Mouse (Mus musculus) forebrain, embryonic 14.5 days (tissue): Measurements from ENCODE around the gene Rnf214. TPM values are rescaled to one million over a fixed set of nuclear protein-coding genes. Genes with fewer than 3 reads are reported as not detected.

Experiments
- ATAC-seq: fragments of 200-750 bp; cut with Nextera tagmentation; 2 replicates; pipeline ENCODE4 v1.8.0; 2017; ENCODE audit warnings: mild to moderate bottlenecking, moderate library complexity
- DNase-seq: peaks from one replicate; pipeline ENCODE4 v3.0.0-alpha.2; 2015; ENCODE audit warnings: low spot score
- H3K27ac ChIP-seq: fragments of 300-500 bp; sonication (generic); 2 replicates; pipeline ENCODE4 v1.5.1; 2014; ENCODE audit warnings: low read depth, mild to moderate bottlenecking, control low read depth, low read length, moderate library complexity
- H3K27me3 ChIP-seq: fragments of 300-500 bp; sonication (generic); replicated peaks from 2 replicates; pipeline ENCODE4 v1.6.1; 2014; ENCODE audit warnings: low read length, control low read depth, mixed read lengths; ENCODE audit not compliant: control insufficient read depth, insufficient read depth
- H3K36me3 ChIP-seq: fragments of 300-500 bp; sonication (generic); 2 replicates; pipeline ENCODE4 v1.6.1; 2014; ENCODE audit warnings: low read length, control low read depth; ENCODE audit not compliant: control insufficient read depth, insufficient read depth
- H3K4me1 ChIP-seq: fragments of 300-500 bp; sonication (generic); 2 replicates; pipeline ENCODE4 v1.6.1; 2014; ENCODE audit warnings: antibody characterized with exemption, low read length, control low read depth; ENCODE audit not compliant: control insufficient read depth, insufficient read depth
- H3K4me2 ChIP-seq: fragments of 300-500 bp; sonication (generic); 2 replicates; pipeline ENCODE4 v1.6.1; 2014; ENCODE audit warnings: mild to moderate bottlenecking, control low read depth, low read length
- H3K4me3 ChIP-seq: fragments of 300-500 bp; sonication (generic); 2 replicates; pipeline ENCODE4 v1.5.1; 2014; ENCODE audit warnings: low read depth, low read length, control low read depth
- H3K9ac ChIP-seq: fragments of 300-500 bp; sonication (generic); 2 replicates; pipeline ENCODE4 v1.6.1; 2014; ENCODE audit warnings: mild to moderate bottlenecking, low read length, control low read depth, moderate library complexity
- H3K9me3 ChIP-seq: fragments of 300-500 bp; sonication (generic); replicated peaks from 2 replicates; pipeline ENCODE4 v1.6.1; 2016; ENCODE audit warnings: low read length, control low read depth, mixed read lengths; ENCODE audit not compliant: control insufficient read depth
- WGBS: fragments of 180-500 bp; shearing (Covaris S2); extraction: QIAGEN DNeasy Blood & Tissue Kit; methylation state at CpG from one replicate; pipeline ENCODE4 v1.1.7; 2014; 5-methylcytosine and 5-hydroxymethylcytosine counted together
- polyA plus RNA-seq: library from polyadenylated mRNA; unstranded; fragments of >200 nt; fragmentation: Nextera tagmentation; extraction: Ambion mirVana; gene quantifications from 2 replicates; pipeline ENCODE4 v1.2.1, GENCODE M21; 2014

The Rnf214 gene
- polyA plus RNA-seq, 1 experiment from 2014 or later = 70.2 TPM

GRCm38 (mm10) chr9:45938952-45939637, 32.4 kb upstream of the Rnf214 start:
- Histone ChIP-seq H3K27ac (no peak overlapping the region), H3K27me3 (no peaks in the 10 kb centered on the region), H3K4me3 (no peak overlapping the region), H3K9ac (no peak overlapping the region), H3K4me2 (no peak overlapping the region), H3K9me3 (no peaks in the 10 kb centered on the region), H3K4me1 (no peaks in the 10 kb centered on the region; the same call in 1 of the 2 replicates), H3K36me3 (peaks cover 49% of the 10 kb centered on the region)
- WGBS = 91% methylated on average over 15 of the region's 15 CpGs
- ATAC-seq (no peak), DNase-seq (no peak)

GRCm38 (mm10) chr9:45938088-45938487, 31.4 kb upstream of the Rnf214 start:
- ATAC-seq (no peak), DNase-seq (no peak)
- Histone ChIP-seq H3K4me2 (no peak overlapping the region), H3K9ac (no peak overlapping the region), H3K27me3 (no peaks in the 10 kb centered on the region), H3K4me3 (no peak overlapping the region), H3K9me3 (no peaks in the 10 kb centered on the region), H3K27ac (no peak overlapping the region), H3K36me3 (peaks cover 41% of the 10 kb centered on the region), H3K4me1 (no peaks in the 10 kb centered on the region; the same call in 1 of the 2 replicates)
- 92% methylated on average over 8 of the region's 8 CpGs for WGBS

- no peaks in the 10 kb centered on the region; the same call in 1 of the 2 replicates for H3K4me1 ChIP-seq
- no peak overlapping the region for H3K4me3 ChIP-seq
- no peak overlapping the region for H3K4me2 ChIP-seq
- no peaks in the 10 kb centered on the region for H3K9me3 ChIP-seq
- peak; percentile 78 for DNase-seq
- H3K27me3 ChIP-seq = no peaks in the 10 kb centered on the region
- ATAC-seq = peak; percentile 68
- 14% methylated on average over 3 of the region's 3 CpGs for WGBS
- H3K27ac ChIP-seq = no peak overlapping the region
- H3K9ac ChIP-seq = no peak overlapping the region
- peaks cover 32% of the 10 kb centered on the region for H3K36me3 ChIP-seq
Observed at GRCm38 (mm10) chr9:45936883-45937282, 30.2 kb upstream of the Rnf214 start.

GRCm38 (mm10) chr9:45935628-45936210, 29.0 kb upstream of the Rnf214 start, which contains the start of gene Tagln:
Tagln (minus strand) TSS chr9:45936058.
- no peak for ATAC-seq
- Histone ChIP-seq H3K27ac (no peak within 1 kb of the TSS), H3K4me2 (peak within 1 kb of the TSS; percentile 23; the same call in 1 of the 2 replicates), H3K4me3 (no peak within 1 kb of the TSS), H3K4me1 (no peaks in the 10 kb centered on the region; the same call in 1 of the 2 replicates), H3K9me3 (no peaks in the 10 kb centered on the region), H3K36me3 (peaks cover 29% of the 10 kb centered on the region), H3K9ac (peak within 1 kb of the TSS; percentile 21; the same call in 1 of the 2 replicates), H3K27me3 (no peaks in the 10 kb centered on the region)
- DNase-seq = no peak
- WGBS = 8% methylated on average over 21 of the region's 21 CpGs

- DNase-seq (peak; percentile 32), ATAC-seq (no peak)
- 81% methylated on average over 11 of the region's 11 CpGs for WGBS
- Histone ChIP-seq H3K9me3 (no peaks in the 10 kb centered on the region), H3K4me1 (no peaks in the 10 kb centered on the region; the same call in 1 of the 2 replicates), H3K36me3 (peaks cover 42% of the 10 kb centered on the region), H3K4me3 (no peak overlapping the region), H3K9ac (no peak overlapping the region), H3K4me2 (no peak overlapping the region), H3K27ac (no peak overlapping the region), H3K27me3 (no peaks in the 10 kb centered on the region)
Observed at GRCm38 (mm10) chr9:45932571-45933415, 26.1 kb upstream of the Rnf214 start.

GRCm38 (mm10) chr9:45931958-45932357, 25.2 kb upstream of the Rnf214 start:
- 34% methylated on average over 1 of the region's 1 CpGs for WGBS
- no peak for DNase-seq
- no peak overlapping the region for H3K4me2 ChIP-seq
- no peak for ATAC-seq
- H3K36me3 ChIP-seq = peaks cover 47% of the 10 kb centered on the region
- no peaks in the 10 kb centered on the region; the same call in 1 of the 2 replicates for H3K4me1 ChIP-seq
- no peak overlapping the region for H3K27ac ChIP-seq
- no peaks in the 10 kb centered on the region for H3K9me3 ChIP-seq
- no peaks in the 10 kb centered on the region for H3K27me3 ChIP-seq
- H3K4me3 ChIP-seq = no peak overlapping the region
- H3K9ac ChIP-seq = no peak overlapping the region

GRCm38 (mm10) chr9:45929285-45929684, 22.6 kb upstream of the Rnf214 start:
- ATAC-seq = no peak

GRCm38 (mm10) chr9:45919895-45920294, 13.2 kb upstream of the Rnf214 start:
- H3K27ac ChIP-seq = no peak overlapping the region
- WGBS = 71% methylated on average over 1 of the region's 1 CpGs
- no peaks in the 10 kb centered on the region for H3K4me1 ChIP-seq
- peaks cover 73% of the 10 kb centered on the region for H3K36me3 ChIP-seq
- no peak overlapping the region for H3K9ac ChIP-seq
- no peak overlapping the region for H3K4me3 ChIP-seq
- no peak for DNase-seq
- no peaks in the 10 kb centered on the region for H3K9me3 ChIP-seq
- H3K27me3 ChIP-seq = no peaks in the 10 kb centered on the region
- no peak for ATAC-seq
- H3K4me2 ChIP-seq = no peak overlapping the region

More at GRCm38 (mm10) chr9:45929285-45929684, 22.6 kb upstream of the Rnf214 start:
- H3K4me3 ChIP-seq = no peak overlapping the region
- no peaks in the 10 kb centered on the region for H3K4me1 ChIP-seq
- no peak overlapping the region for H3K9ac ChIP-seq
- H3K4me2 ChIP-seq = no peak overlapping the region
- H3K27me3 ChIP-seq = no peaks in the 10 kb centered on the region
- no peak for DNase-seq
- no peak overlapping the region for H3K27ac ChIP-seq
- no peaks in the 10 kb centered on the region for H3K9me3 ChIP-seq
- peaks cover 63% of the 10 kb centered on the region for H3K36me3 ChIP-seq
- 89% methylated on average over 5 of the region's 5 CpGs for WGBS
